Mouse (Mus musculus): ENCODE data around the gene Sec22c. TPM values are rescaled to one million over a fixed set of nuclear protein-coding genes. Genes with fewer than 3 reads are reported as not detected.

Sec22c gene
- polyA plus RNA-seq, 1 experiment from 2014 or later, result 39.2 TPM

GRCm38 (mm10) chr9:121641235-121641915 is 63.9 kb downstream of the Sec22c start:
- no peak for ATAC-seq (replicated peaks)
- H3K4me3 ChIP-seq, result peak overlapping the region; percentile 69
- no peak overlapping the region for H3K27ac ChIP-seq (replicated peaks)
- H3K36me3 ChIP-seq, result no peaks in the 10 kb centered on the region
- no peaks in the 10 kb centered on the region for H3K9me3 ChIP-seq
- H3K27me3 ChIP-seq, result peaks cover 38% of the 10 kb centered on the region
- H3K9ac ChIP-seq (replicated peaks), result peak overlapping the region; percentile 49
- peaks cover 25% of the 10 kb centered on the region for H3K4me1 ChIP-seq
- WGBS, result 12% methylated on average over 27 of the region's 27 CpGs
- H3K4me2 ChIP-seq (replicated peaks), result peak overlapping the region; percentile 94

- 49% methylated on average over 16 of the region's 16 CpGs for WGBS
- H3K9ac ChIP-seq (replicated peaks), result no peak overlapping the region
- no peaks in the 10 kb centered on the region for H3K36me3 ChIP-seq
- peaks cover 38% of the 10 kb centered on the region for H3K27me3 ChIP-seq
- ATAC-seq (replicated peaks), result no peak
- no peak overlapping the region for H3K27ac ChIP-seq (replicated peaks)
- H3K4me3 ChIP-seq, result no peak overlapping the region
- H3K4me1 ChIP-seq, result peaks cover 25% of the 10 kb centered on the region
- no peaks in the 10 kb centered on the region for H3K9me3 ChIP-seq
- H3K4me2 ChIP-seq (replicated peaks), result no peak overlapping the region
Measured at GRCm38 (mm10) chr9:121639790-121640189, 65.5 kb downstream of the Sec22c start.

DNA sequence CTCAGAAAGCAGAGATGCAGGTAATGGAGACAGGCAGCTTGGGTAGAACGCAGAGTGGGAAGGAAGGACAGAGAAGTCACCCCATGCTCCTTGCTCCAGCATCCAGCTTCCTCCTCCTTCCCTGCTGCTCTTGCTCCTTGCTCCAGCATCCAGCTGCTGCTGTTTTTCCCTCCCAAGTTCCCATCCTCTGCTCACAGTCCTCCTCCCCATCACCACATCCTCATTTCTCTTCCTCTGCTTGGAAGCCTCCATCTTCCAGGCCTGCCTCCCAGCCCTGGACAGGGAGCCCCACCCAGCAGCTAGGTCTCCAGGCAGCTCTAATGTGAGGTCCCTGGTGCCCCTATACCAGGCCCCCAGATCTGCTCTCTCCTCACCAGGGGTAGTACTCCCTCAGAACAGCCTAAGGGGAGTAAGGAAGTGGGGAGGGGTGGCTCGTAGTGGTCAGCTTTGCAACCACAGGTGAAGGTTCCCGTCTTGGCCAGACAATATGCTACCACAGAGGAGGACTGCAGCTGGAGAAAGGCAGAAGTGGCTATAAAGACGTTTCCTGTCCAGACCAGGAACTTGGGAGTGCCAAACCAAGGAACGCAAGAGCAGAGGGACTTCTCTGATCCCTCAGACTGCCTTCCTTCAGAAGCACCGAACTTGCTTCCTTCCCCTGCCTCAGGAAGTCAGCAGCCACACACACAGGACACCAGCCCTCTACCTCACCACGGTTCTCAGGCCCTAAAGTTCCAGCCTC is 69.3 kb downstream of the Sec22c start:
- Histone ChIP-seq H3K4me3 (no peak overlapping the region), H3K9me3 (no peaks in the 10 kb centered on the region), H3K4me2 (replicated peaks) (no peak overlapping the region), H3K36me3 (no peaks in the 10 kb centered on the region), H3K27ac (replicated peaks) (no peak overlapping the region), H3K4me1 (peaks cover 5% of the 10 kb centered on the region; the same call in 1 of the 2 replicates), H3K9ac (replicated peaks) (no peak overlapping the region), H3K27me3 (peaks cover 9% of the 10 kb centered on the region)
- WGBS, result 63% methylated on average over 7 of the region's 7 CpGs
- ATAC-seq (replicated peaks), result no peak

DNA sequence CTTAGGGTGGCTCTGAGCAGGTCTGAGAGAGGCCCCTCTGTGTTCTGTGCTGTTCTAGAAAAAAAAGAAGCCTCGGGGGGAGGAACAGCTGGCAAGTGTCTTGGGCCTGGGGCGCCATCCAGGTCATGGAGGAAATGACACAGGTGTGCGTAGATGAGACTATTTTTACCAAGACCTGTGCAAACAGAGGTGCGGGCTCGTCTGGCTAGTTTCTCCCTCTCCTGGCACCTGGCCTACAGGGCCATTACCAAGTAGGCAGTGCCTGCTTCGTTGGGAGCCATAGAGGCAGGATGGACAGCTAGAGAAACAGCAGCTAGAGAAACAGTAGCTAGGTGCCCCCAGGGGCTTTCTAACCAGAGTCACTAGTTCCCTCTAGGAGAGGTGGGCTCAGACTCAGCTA is 72.0 kb downstream of the Sec22c start:
- Histone ChIP-seq H3K9ac (replicated peaks) (no peak overlapping the region), H3K4me3 (no peak overlapping the region), H3K27ac (replicated peaks) (no peak overlapping the region), H3K36me3 (no peaks in the 10 kb centered on the region), H3K4me2 (replicated peaks) (no peak overlapping the region), H3K9me3 (no peaks in the 10 kb centered on the region), H3K4me1 (no peaks in the 10 kb centered on the region), H3K27me3 (no peaks in the 10 kb centered on the region)
- 82% methylated on average over 6 of the region's 6 CpGs for WGBS
- no peak for ATAC-seq (replicated peaks)

- 87% methylated on average over 10 of the region's 10 CpGs for WGBS
- H3K4me1 ChIP-seq, result no peaks in the 10 kb centered on the region
- no peaks in the 10 kb centered on the region for H3K27me3 ChIP-seq
- H3K9ac ChIP-seq (replicated peaks), result no peak overlapping the region
- no peak overlapping the region for H3K4me2 ChIP-seq (replicated peaks)
- no peak overlapping the region for H3K4me3 ChIP-seq
- H3K27ac ChIP-seq (replicated peaks), result no peak overlapping the region
- no peaks in the 10 kb centered on the region for H3K36me3 ChIP-seq
- no peak for ATAC-seq (replicated peaks)
- no peaks in the 10 kb centered on the region for H3K9me3 ChIP-seq
Measured at GRCm38 (mm10) chr9:121632891-121633290, 72.4 kb downstream of the Sec22c start.

DNA sequence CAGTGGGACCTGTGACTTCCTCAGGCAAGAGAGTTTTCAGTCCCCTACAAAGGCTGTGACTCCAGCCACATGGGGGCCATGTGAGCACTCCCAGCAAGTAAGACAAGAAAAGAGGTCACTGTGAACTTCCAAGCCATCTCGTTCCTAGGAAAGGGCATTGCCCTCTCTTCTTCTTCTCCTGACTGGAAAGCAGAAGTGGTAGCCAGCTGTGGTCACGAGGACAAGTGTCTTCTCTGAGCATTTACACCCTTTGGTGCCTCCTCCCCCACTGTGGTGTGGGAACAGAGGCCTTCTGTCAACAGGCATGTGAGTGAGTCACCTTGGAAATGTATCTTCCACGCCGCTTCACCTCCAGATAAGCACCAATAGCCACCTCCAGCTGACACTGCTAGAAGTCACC is 73.3 kb downstream of the Sec22c start:
- no peak overlapping the region for H3K27ac ChIP-seq (replicated peaks)
- H3K9ac ChIP-seq (replicated peaks), result no peak overlapping the region
- WGBS, result 77% methylated on average over 4 of the region's 4 CpGs
- no peak overlapping the region for H3K4me3 ChIP-seq
- no peaks in the 10 kb centered on the region for H3K4me1 ChIP-seq
- H3K4me2 ChIP-seq (replicated peaks), result no peak overlapping the region
- no peaks in the 10 kb centered on the region for H3K9me3 ChIP-seq
- H3K27me3 ChIP-seq, result no peaks in the 10 kb centered on the region
- ATAC-seq (replicated peaks), result no peak
- no peaks in the 10 kb centered on the region for H3K36me3 ChIP-seq

DNA sequence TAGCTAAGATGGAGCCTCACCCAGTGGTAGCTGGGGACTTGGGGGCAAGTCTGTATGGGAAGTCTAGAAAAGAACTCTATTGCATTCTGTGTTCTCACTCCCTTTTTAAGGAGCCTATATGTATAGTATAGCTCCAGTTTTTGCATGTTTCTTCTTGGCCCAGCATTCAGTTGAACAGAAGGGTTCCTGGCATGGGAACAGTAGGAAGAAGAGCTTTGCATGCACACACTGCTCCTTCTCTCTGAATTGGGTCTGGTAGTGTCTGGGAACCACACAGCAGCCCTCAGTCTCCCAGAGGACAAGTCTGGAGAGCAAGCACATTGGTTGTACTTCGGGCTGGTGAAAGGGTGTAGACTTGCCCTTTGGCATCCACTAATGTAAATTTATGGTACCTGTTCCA is 74.7 kb downstream of the Sec22c start:
- H3K4me2 ChIP-seq (replicated peaks), result no peak overlapping the region
- no peaks in the 10 kb centered on the region for H3K9me3 ChIP-seq
- 89% methylated on average over 1 of the region's 1 CpGs for WGBS
- H3K4me3 ChIP-seq, result no peak overlapping the region
- H3K36me3 ChIP-seq, result no peaks in the 10 kb centered on the region
- no peak overlapping the region for H3K27ac ChIP-seq (replicated peaks)
- H3K9ac ChIP-seq (replicated peaks), result no peak overlapping the region
- no peak for ATAC-seq (replicated peaks)
- H3K27me3 ChIP-seq, result no peaks in the 10 kb centered on the region
- no peaks in the 10 kb centered on the region for H3K4me1 ChIP-seq

Other genes starting within 250 kb of the Sec22c start
- gene Cck, start 209.8 kb downstream of the Sec22c start, polyA plus RNA-seq (2015; fragmentation: Nextera tagmentation; extraction: Ambion mirVana), result 30.0 and 35.0 TPM in 2 replicates
- not detected in 2 replicates for gene Lyzl4, start 63.4 kb downstream of the Sec22c start, polyA plus RNA-seq (2015; fragmentation: Nextera tagmentation; extraction: Ambion mirVana)
- gene Vipr1, start 62.8 kb downstream of the Sec22c start, polyA plus RNA-seq (2015; fragmentation: Nextera tagmentation; extraction: Ambion mirVana), result 0.45 and 0.77 TPM in 2 replicates
- 145 TPM in 2 replicates for gene Ss18l2, start 4.8 kb upstream of the Sec22c start, polyA plus RNA-seq (2015; fragmentation: Nextera tagmentation; extraction: Ambion mirVana)
- 57.5 and 58.4 TPM in 2 replicates for gene Nktr, start 13.7 kb upstream of the Sec22c start, polyA plus RNA-seq (2015; fragmentation: Nextera tagmentation; extraction: Ambion mirVana)
- gene Zfp651, start 53.8 kb upstream of the Sec22c start, polyA plus RNA-seq (2015; fragmentation: Nextera tagmentation; extraction: Ambion mirVana), result 20.1 and 20.6 TPM in 2 replicates
- 0.50 and 0.69 TPM in 2 replicates for gene Klhl40, start 72.1 kb upstream of the Sec22c start, polyA plus RNA-seq (2015; fragmentation: Nextera tagmentation; extraction: Ambion mirVana)
- gene Hhatl, start 87.0 kb upstream of the Sec22c start, polyA plus RNA-seq (2015; fragmentation: Nextera tagmentation; extraction: Ambion mirVana), result 0.25 TPM in 1 of 2 replicates, not detected in the other
- gene Ccdc13, start 134.0 kb upstream of the Sec22c start, polyA plus RNA-seq (2015; fragmentation: Nextera tagmentation; extraction: Ambion mirVana), result 1.9 and 3.0 TPM in 2 replicates
- gene Higd1a, start 152.9 kb upstream of the Sec22c start, polyA plus RNA-seq (2015; fragmentation: Nextera tagmentation; extraction: Ambion mirVana), result 124 and 129 TPM in 2 replicates
- 1.9 and 2.7 TPM in 2 replicates for gene Ackr2, start 192.9 kb upstream of the Sec22c start, polyA plus RNA-seq (2015; fragmentation: Nextera tagmentation; extraction: Ambion mirVana)
- gene Cyp8b1, start 210.8 kb upstream of the Sec22c start, polyA plus RNA-seq (2015; fragmentation: Nextera tagmentation; extraction: Ambion mirVana), result 0.15 TPM in 1 of 2 replicates, not detected in the other
- 1.4 TPM in 2 replicates for gene Fam198a, start 245.5 kb upstream of the Sec22c start, polyA plus RNA-seq (2015; fragmentation: Nextera tagmentation; extraction: Ambion mirVana)